Mouse (Mus musculus) hindbrain, embryonic 14.5 days (tissue): ENCODE measurements around the gene Chst11. TPM values are rescaled to one million over a fixed set of nuclear protein-coding genes. Genes with fewer than 3 reads are reported as not detected.
A peak's percentile ranks its signal among the peaks of the same experiment; 100 is the strongest.

Experiments used
- ATAC-seq: fragments of 200-750 bp; cut with Nextera tagmentation; 2 replicates; pipeline ENCODE4 v1.8.0; 2017; ENCODE audit warnings: moderate number of reproducible peaks, mild to moderate bottlenecking, moderate TSS enrichment, moderate library complexity; ENCODE audit not compliant: low FRiP score
- DNase-seq: peaks from one replicate; pipeline ENCODE4 v3.0.0-alpha.2; 2015; ENCODE audit warnings: low spot score
- H3K27ac ChIP-seq: fragments of 300-500 bp; sonication (generic); 2 replicates; pipeline ENCODE4 v1.5.1; 2014; ENCODE audit warnings: mild to moderate bottlenecking, moderate library complexity
- H3K27me3 ChIP-seq: fragments of 300-500 bp; sonication (generic); 2 replicates; pipeline ENCODE4 v1.6.1; 2014; ENCODE audit warnings: mild to moderate bottlenecking, low read length, mixed read lengths; ENCODE audit not compliant: control insufficient read depth, insufficient read depth
- H3K36me3 ChIP-seq: fragments of 300-500 bp; sonication (generic); replicated peaks from 2 replicates; pipeline ENCODE4 v1.6.1; 2014; ENCODE audit not compliant: control insufficient read depth, insufficient read depth
- H3K4me1 ChIP-seq: fragments of 300-500 bp; sonication (generic); replicated peaks from 2 replicates; pipeline ENCODE4 v1.6.1; 2014; ENCODE audit warnings: antibody characterized with exemption, low read length, mixed read lengths; ENCODE audit not compliant: control insufficient read depth, insufficient read depth
- H3K4me2 ChIP-seq: fragments of 300-500 bp; sonication (generic); replicated peaks from 2 replicates; pipeline ENCODE4 v1.6.1; 2014; ENCODE audit warnings: mild to moderate bottlenecking, moderate library complexity
- H3K4me3 ChIP-seq: fragments of 300-500 bp; sonication (generic); replicated peaks from 2 replicates; pipeline ENCODE4 v1.5.1; 2014; ENCODE audit warnings: mild to moderate bottlenecking, low read length
- H3K9ac ChIP-seq: fragments of 300-500 bp; sonication (generic); 2 replicates; pipeline ENCODE4 v1.6.1; 2014
- H3K9me3 ChIP-seq: fragments of 300-500 bp; sonication (generic); 2 replicates; pipeline ENCODE4 v1.6.1; 2016; ENCODE audit warnings: low read length; ENCODE audit not compliant: control insufficient read depth
- WGBS: fragments of 180-500 bp; shearing (Covaris S2); extraction: QIAGEN DNeasy Blood & Tissue Kit; methylation state at CpG from one replicate; pipeline ENCODE4 v1.1.7; 2014; 5-methylcytosine and 5-hydroxymethylcytosine counted together
- polyA plus RNA-seq: library from polyadenylated mRNA; unstranded; fragments of >200 nt; fragmentation: Nextera tagmentation; extraction: Ambion mirVana; gene quantifications from 2 replicates; pipeline ENCODE4 v1.2.1, GENCODE M21; 2014

Chst11 gene
- 5.0 and 5.4 TPM in 2 replicates for polyA plus RNA-seq

DNA sequence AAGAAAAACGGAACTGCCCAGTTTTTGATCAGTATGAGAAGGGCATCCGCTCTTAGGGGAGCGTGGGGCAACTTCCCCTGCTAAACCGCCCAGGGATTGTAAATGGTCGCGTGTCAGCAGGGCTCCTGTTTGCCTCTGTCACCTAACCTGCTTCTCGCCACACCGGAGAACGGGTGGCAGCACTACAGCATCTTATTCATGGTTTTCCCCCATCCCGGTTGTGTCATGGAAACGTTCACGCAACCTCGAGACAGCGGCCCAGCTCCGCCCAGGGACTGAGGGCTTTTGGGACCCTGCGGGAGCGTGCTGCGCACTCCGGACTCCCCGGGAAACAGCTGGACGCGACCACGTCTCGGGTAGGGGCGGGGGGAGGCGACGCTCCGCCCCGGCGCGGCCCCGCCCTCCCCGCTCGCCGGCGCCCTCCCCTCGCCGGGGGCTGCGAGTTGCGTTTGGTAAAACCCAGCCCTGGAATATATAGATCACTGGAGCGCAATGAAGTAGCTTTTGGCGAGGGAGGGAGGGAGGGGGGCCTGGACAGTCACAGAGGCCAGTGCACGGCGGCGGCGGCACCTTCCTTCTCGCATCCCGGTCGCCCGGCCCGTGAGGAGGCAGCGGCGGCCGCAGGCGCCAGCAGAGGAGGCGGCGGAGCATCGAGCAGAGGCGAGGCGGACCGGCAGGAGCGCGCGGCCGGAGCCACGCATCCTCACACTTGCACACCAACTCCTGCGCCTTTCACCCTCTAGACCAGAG is at the start of gene Chst11:
Gene Chst11, plus strand, starts transcription at position 549 of the 750 bp plus-strand sequence.
- peak within 1 kb of the TSS; percentile 92 for H3K4me2 ChIP-seq
- peaks cover 8% of the 10 kb centered on the region; the same call in 1 of the 2 replicates for H3K27me3 ChIP-seq
- H3K9ac ChIP-seq = peak within 1 kb of the TSS; percentile 79
- peaks cover 43% of the 10 kb centered on the region for H3K4me1 ChIP-seq
- H3K4me3 ChIP-seq = peak within 1 kb of the TSS; percentile 63
- H3K27ac ChIP-seq = peak within 1 kb of the TSS; percentile 88
- under 1% methylated on average over 67 of the region's 67 CpGs for WGBS
- ATAC-seq = peak; percentile 88
- DNase-seq = peak; percentile 79
- H3K36me3 ChIP-seq = no peaks in the 10 kb centered on the region
- no peaks in the 10 kb centered on the region for H3K9me3 ChIP-seq

DNA sequence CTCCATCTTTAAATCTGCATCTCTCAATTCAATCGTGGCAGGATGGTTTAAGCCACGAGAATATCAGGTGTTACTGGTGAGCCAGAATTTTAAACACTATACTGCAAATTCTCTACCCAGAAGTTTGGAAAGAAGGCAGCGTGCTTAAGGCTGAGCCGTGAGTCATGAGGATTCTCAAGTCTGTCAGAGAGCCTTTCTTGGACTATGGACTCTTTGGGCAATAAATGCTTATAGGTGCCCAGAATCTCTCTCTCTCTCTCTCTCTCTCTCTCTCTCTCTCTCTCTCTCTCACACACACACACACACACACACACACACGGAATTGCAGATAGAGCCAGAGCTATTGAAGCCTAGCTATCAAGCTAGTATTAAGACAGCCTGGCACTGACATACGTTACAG is 49.5 kb upstream of the Chst11 start:
- H3K36me3 ChIP-seq = no peaks in the 10 kb centered on the region
- DNase-seq = no peak
- 89% methylated on average over 6 of the region's 6 CpGs for WGBS

GRCm38 (mm10) chr10:82953415-82953814 is 31.9 kb upstream of the Chst11 start:
- ATAC-seq (no peak), DNase-seq (no peak)
- no peaks in the 10 kb centered on the region for H3K27me3 ChIP-seq
- H3K4me3 ChIP-seq = no peak overlapping the region
- WGBS = 91% methylated on average over 4 of the region's 4 CpGs
- no peaks in the 10 kb centered on the region for H3K36me3 ChIP-seq
- no peak overlapping the region for H3K27ac ChIP-seq
- H3K9ac ChIP-seq = no peak overlapping the region
- H3K9me3 ChIP-seq = no peaks in the 10 kb centered on the region
- no peaks in the 10 kb centered on the region for H3K4me1 ChIP-seq
- H3K4me2 ChIP-seq = no peak overlapping the region

More for the DNA sequence above, 49.5 kb upstream of the Chst11 start:
- Histone ChIP-seq H3K4me3 (no peak overlapping the region), H3K9ac (no peak overlapping the region), H3K27ac (no peak overlapping the region), H3K4me2 (no peak overlapping the region), H3K4me1 (no peaks in the 10 kb centered on the region), H3K27me3 (no peaks in the 10 kb centered on the region), H3K9me3 (no peaks in the 10 kb centered on the region)
- ATAC-seq = no peak

GRCm38 (mm10) chr10:82955117-82955516 is 30.2 kb upstream of the Chst11 start:
- H3K27me3 ChIP-seq = no peaks in the 10 kb centered on the region
- no peak overlapping the region for H3K4me3 ChIP-seq
- H3K9ac ChIP-seq = no peak overlapping the region
- H3K36me3 ChIP-seq = no peaks in the 10 kb centered on the region
- ATAC-seq (no peak), DNase-seq (no peak)
- WGBS = 96% methylated on average over 18 of the region's 18 CpGs
- H3K4me2 ChIP-seq = no peak overlapping the region
- no peak overlapping the region for H3K27ac ChIP-seq
- no peaks in the 10 kb centered on the region for H3K4me1 ChIP-seq
- no peaks in the 10 kb centered on the region for H3K9me3 ChIP-seq

- H3K9ac ChIP-seq = no peak overlapping the region
- no peak overlapping the region for H3K27ac ChIP-seq
- no peak overlapping the region for H3K4me3 ChIP-seq
- ATAC-seq (no peak), DNase-seq (no peak)
- H3K27me3 ChIP-seq = no peaks in the 10 kb centered on the region
- no peaks in the 10 kb centered on the region for H3K4me1 ChIP-seq
- WGBS = 63% methylated on average over 5 of the region's 5 CpGs
- no peak overlapping the region for H3K4me2 ChIP-seq
- no peaks in the 10 kb centered on the region for H3K9me3 ChIP-seq
- no peaks in the 10 kb centered on the region for H3K36me3 ChIP-seq
Observed at GRCm38 (mm10) chr10:82958218-82958761, 27.0 kb upstream of the Chst11 start.

DNA sequence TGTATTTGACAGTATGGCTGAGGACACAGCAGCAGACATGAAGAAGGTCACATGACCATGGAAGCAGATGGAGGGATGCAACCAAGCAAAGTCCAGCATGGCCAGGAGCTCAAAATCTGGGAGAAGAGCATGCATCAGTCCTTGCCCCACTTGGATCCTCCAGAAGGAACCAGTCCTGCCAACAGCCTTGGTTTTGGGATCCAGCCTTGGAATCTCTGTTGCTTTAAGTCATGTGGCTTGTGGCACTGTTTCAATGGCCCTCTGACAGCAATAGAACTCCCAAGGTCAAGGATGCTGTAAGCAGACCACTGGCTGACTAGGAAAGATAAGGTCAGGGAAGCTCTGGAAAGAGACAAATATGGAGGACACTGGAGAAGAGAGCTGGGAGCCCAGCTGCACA is 26.0 kb upstream of the Chst11 start:
- H3K27me3 ChIP-seq = no peaks in the 10 kb centered on the region
- no peak overlapping the region for H3K27ac ChIP-seq
- H3K4me2 ChIP-seq = no peak overlapping the region
- H3K9ac ChIP-seq = no peak overlapping the region
- no peak overlapping the region for H3K4me3 ChIP-seq
- H3K9me3 ChIP-seq = no peaks in the 10 kb centered on the region
- H3K4me1 ChIP-seq = no peaks in the 10 kb centered on the region
- ATAC-seq (no peak), DNase-seq (no peak)
- no peaks in the 10 kb centered on the region for H3K36me3 ChIP-seq

- no peaks in the 10 kb centered on the region for H3K4me1 ChIP-seq
- no peak for DNase-seq
- no peaks in the 10 kb centered on the region for H3K36me3 ChIP-seq
- no peaks in the 10 kb centered on the region for H3K27me3 ChIP-seq
- no peak overlapping the region for H3K9ac ChIP-seq
- WGBS = 43% methylated on average over 7 of the region's 7 CpGs
- no peaks in the 10 kb centered on the region for H3K9me3 ChIP-seq
- ATAC-seq = no peak
- H3K4me3 ChIP-seq = no peak overlapping the region
- H3K27ac ChIP-seq = no peak overlapping the region
- no peak overlapping the region for H3K4me2 ChIP-seq
Observed at GRCm38 (mm10) chr10:82961302-82961701, 24.0 kb upstream of the Chst11 start.

DNA sequence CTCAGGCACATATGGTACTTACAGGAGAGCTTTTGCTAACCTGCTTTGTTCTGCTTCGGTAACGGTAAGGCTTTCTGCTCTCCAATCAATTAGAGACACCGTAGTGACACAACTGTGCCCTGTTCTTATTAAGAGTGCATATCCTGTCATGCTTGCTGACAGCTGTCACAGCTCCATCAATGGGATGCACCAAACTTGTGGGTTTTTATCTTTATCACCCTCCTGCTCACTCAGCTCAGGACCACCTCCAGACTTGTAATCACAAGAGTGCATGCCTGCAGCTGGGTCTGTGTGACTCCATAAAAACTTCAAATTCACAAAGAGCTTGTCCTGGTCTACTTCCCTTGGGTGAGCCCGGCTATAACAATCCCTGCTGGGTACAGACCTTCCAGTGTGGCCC is 23.3 kb upstream of the Chst11 start:
- H3K36me3 ChIP-seq = no peaks in the 10 kb centered on the region
- H3K4me1 ChIP-seq = no peaks in the 10 kb centered on the region
- DNase-seq (no peak), ATAC-seq (no peak)
- no peaks in the 10 kb centered on the region for H3K9me3 ChIP-seq
- H3K4me2 ChIP-seq = no peak overlapping the region
- 81% methylated on average over 4 of the region's 4 CpGs for WGBS
- no peak overlapping the region for H3K27ac ChIP-seq
- H3K4me3 ChIP-seq = no peak overlapping the region
- H3K27me3 ChIP-seq = no peaks in the 10 kb centered on the region
- H3K9ac ChIP-seq = no peak overlapping the region

GRCm38 (mm10) chr10:82962472-82963020 is 22.8 kb upstream of the Chst11 start:
- no peak for DNase-seq
- Histone ChIP-seq H3K36me3 (no peaks in the 10 kb centered on the region), H3K9ac (no peak overlapping the region), H3K4me2 (no peak overlapping the region), H3K27ac (no peak overlapping the region), H3K9me3 (no peaks in the 10 kb centered on the region), H3K4me3 (no peak overlapping the region), H3K4me1 (no peaks in the 10 kb centered on the region), H3K27me3 (no peaks in the 10 kb centered on the region)
- 95% methylated on average over 6 of the region's 6 CpGs for WGBS
- no peak for ATAC-seq
